Mouse (Mus musculus): ENCODE results near the gene Acsf2. TPM values are rescaled to one million over a fixed set of nuclear protein-coding genes. Genes with fewer than 3 reads are reported as not detected.

Gene Acsf2
- total and polyA plus RNA-seq, 3 experiments = 2.8 to 13.1 TPM; not detected in 1

DNA sequence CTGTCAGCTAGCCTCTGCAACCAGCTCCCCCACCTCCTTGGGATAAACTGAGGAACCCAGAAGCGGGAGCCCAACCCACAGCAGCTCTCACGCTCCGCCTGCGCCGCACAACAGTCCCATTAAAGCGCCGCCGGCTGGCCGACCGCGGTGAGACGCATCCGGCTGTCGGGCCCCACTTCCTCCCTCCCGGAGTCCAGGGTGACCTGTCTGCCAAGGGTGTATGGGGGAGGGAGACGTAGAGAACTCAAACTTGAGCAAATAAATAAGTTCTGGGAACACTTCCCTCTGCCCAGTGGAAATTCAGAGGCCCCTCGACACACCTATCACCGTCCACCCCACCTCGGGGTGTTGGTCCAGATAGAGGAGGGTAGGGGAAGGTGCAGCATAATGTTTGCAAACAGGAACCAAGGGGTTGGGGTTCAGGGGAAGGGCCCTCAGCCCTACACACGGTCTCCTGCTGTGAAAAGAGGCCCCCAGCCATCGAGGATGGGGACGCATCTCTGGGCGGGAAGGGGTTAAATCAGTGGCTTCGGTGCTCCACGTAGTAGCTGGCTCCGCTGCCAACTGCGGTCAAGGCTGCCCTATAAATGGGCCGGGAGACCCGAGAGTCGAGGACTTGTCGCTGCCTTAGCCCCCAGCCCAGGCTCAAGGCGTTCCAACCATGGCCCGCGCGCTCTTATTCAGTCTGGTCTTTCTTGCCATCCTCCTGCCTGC, 37.1 kb downstream of the Acsf2 start, which contains the start of gene Chad:
Gene Chad (plus strand): TSS at position 611 of the 714 bp plus-strand sequence.
- no peak for DNase-seq (ENCODE audit: low read depth, low spot score)
- Histone ChIP-seq H3K27me3 (ENCODE audit: control insufficient read depth in 1 of 2, insufficient read depth in 2 of 2, low read length in 2 of 2) (no peaks in the 10 kb centered on the region), H3K4me1 (ENCODE audit: control insufficient read depth in 1 of 2, insufficient read depth in 2 of 2, low read length in 2 of 2) (no peaks in the 10 kb centered on the region), H3K36me3 (ENCODE audit: control insufficient read depth in 1 of 2, insufficient read depth in 2 of 2, low read length in 2 of 2) (no peaks in the 10 kb centered on the region), H3K27ac (ENCODE audit: control insufficient read depth, low read depth, low read length) (no peak within 1 kb of the TSS), H3K9me3 (replicated peaks; ENCODE audit: insufficient read depth, low read length) (no peaks in the 10 kb centered on the region), H3K4me3 (ENCODE audit: control insufficient read depth in 1 of 2, insufficient read depth in 1 of 2, low read depth in 2 of 2, low read length in 2 of 2) (no peak within 1 kb of the TSS), H3K79me2 (ENCODE audit: control insufficient read depth, insufficient read depth, low read length, poor library complexity) (no peaks in the 10 kb centered on the region), H3K9ac (ENCODE audit: control insufficient read depth, low read depth, low read length, poor library complexity, severe bottlenecking) (no peak within 1 kb of the TSS)
- no peak for TF ChIP-seq GATA1 (IDR thresholded peaks at IDR 0.05; ENCODE audit: low read depth, low read length)
- no peak for TF ChIP-seq ZNF384 (IDR thresholded peaks at IDR 0.05; ENCODE audit: low read depth, low read length)
- TF ChIP-seq MAX (IDR thresholded peaks at IDR 0.05; ENCODE audit: low read length) = no peak
- no peak for TF ChIP-seq ZKSCAN1 (IDR thresholded peaks at IDR 0.05; ENCODE audit: low read depth, low read length)
- TF ChIP-seq EP300 (IDR thresholded peaks at IDR 0.05; ENCODE audit: low read depth in 1 of 2, low read length in 2 of 2) = no peak
- no peak for TF ChIP-seq SIN3A (IDR thresholded peaks at IDR 0.05; ENCODE audit: low read length)
- no peak for TF ChIP-seq SMC3 (IDR thresholded peaks at IDR 0.05; ENCODE audit: low read depth, low read length)

DNA sequence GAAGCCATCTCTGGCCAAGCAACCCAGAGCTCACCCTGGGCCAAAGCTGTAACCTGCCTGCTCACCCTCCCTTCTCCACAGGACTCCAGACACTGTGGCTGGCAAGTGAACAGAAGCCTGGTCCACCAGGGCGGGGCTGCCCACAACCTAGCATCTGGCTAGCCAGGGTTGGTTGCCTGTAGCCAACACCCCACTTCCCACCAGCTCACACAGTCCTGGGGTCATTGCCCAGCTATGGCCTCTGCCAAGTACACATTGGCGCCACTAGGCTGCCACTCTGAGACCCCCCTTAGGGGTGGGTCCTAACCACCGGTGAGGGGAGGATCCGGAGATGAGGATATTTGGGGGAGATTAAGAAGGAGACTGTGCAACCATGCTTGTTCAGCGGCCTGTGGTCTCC, 37.9 kb downstream of the Acsf2 start:
- Histone ChIP-seq H3K9me3 (replicated peaks; ENCODE audit: insufficient read depth, low read length) (no peaks in the 10 kb centered on the region), H3K4me3 (ENCODE audit: control insufficient read depth in 1 of 2, insufficient read depth in 1 of 2, low read depth in 2 of 2, low read length in 2 of 2) (no peak overlapping the region), H3K9ac (ENCODE audit: control insufficient read depth, low read depth, low read length, poor library complexity, severe bottlenecking) (no peak overlapping the region), H3K36me3 (ENCODE audit: control insufficient read depth in 1 of 2, insufficient read depth in 2 of 2, low read length in 2 of 2) (no peaks in the 10 kb centered on the region), H3K27me3 (ENCODE audit: control insufficient read depth in 1 of 2, insufficient read depth in 2 of 2, low read length in 2 of 2) (no peaks in the 10 kb centered on the region), H3K27ac (ENCODE audit: control insufficient read depth, low read depth, low read length) (no peak overlapping the region), H3K4me1 (ENCODE audit: control insufficient read depth in 1 of 2, insufficient read depth in 2 of 2, low read length in 2 of 2) (no peaks in the 10 kb centered on the region), H3K79me2 (ENCODE audit: control insufficient read depth, insufficient read depth, low read length, poor library complexity) (no peaks in the 10 kb centered on the region)
- no peak for DNase-seq (ENCODE audit: low read depth, low spot score)
- TF ChIP-seq USF1 (IDR thresholded peaks at IDR 0.05; ENCODE audit: low read depth, low read length) (no peak), JUND (IDR thresholded peaks at IDR 0.05; ENCODE audit: low read depth, low read length) (no peak), USF2 (IDR thresholded peaks at IDR 0.05; ENCODE audit: borderline replicate concordance in 1 of 2, insufficient read depth in 1 of 2, low read depth in 1 of 2, low read length in 2 of 2) (no peak), EP300 (IDR thresholded peaks at IDR 0.05; ENCODE audit: low read depth in 1 of 2, low read length in 2 of 2) (no peak), TAL1 (IDR thresholded peaks at IDR 0.05; ENCODE audit: low read length) (no peak), NRF1 (IDR thresholded peaks at IDR 0.05; ENCODE audit: insufficient read depth, low read depth, low read length, poor library complexity, severe bottlenecking) (no peak), MAZ (IDR thresholded peaks at IDR 0.05; ENCODE audit: low read depth, low read length) (no peak), ELF1 (IDR thresholded peaks at IDR 0.05; ENCODE audit: low read depth, low read length) (no peak)
